Comparison of ENCODE assay signal across 26 mouse cellular contexts in the genomic region with DNA sequence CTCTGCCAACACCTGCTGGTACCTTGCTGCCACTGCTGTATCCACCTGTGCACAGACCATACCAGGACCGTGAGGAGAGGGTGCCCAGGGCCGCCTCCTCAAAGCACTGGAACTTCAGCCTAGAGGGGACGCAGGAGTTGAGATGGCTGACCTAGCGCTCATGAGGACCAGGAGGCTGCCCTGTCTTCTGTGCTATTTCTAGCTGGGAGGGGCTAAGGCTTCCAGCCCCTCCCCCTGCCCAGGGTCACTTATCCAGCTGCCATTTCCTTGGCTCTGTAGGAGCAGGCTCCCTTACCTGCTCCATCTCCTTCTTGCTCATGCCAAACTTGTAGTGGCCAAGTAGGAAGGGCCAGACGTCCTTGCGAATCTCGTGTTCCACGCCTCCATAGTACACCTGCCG. TPM values are rescaled to one million over a fixed set of nuclear protein-coding genes. Genes with fewer than 3 reads are reported as not detected.
A peak's percentile ranks its signal among the peaks of the same experiment; 100 is the strongest.
DNase-seq lines count a peak whose midpoint lies in the region; TF ChIP-seq lines count a peak whose summit lies in the region.
"Had no signal": no experiment of that assay in that cellular context is flagged by ENCODE, and none has a peak within 500 bp of the region (broad histone marks: within the 10 kb centered on the region; RNA-seq: fewer than 3 reads in every experiment).

No protein-coding gene starts in this region.

- in situ Hi-C loops in ES-E14 (cut with MboI; ENCODE audit: low sequenced_read_pairs in 2 of 2, unreplicated experiment in 2 of 2) = no loop called here

- peaks cover 6% of the 10 kb centered on the region; the same call in 1 of the 2 replicates for H3K36me3 ChIP-seq in ES-E14 (ENCODE audit: control insufficient read depth, insufficient read depth, low read length, poor library complexity, severe bottlenecking)
- H3K36me3 ChIP-seq: lung, embryonic 15.5 days had no signal

- H3K4me3 ChIP-seq in layer of hippocampus, adult 2 months = no peak overlapping the region
- H3K4me3 ChIP-seq in ES-E14 (ENCODE audit: insufficient read depth in 1 of 2, low read depth in 1 of 2, low read length in 2 of 2, poor library complexity in 1 of 2, severe bottlenecking in 1 of 2) = peak overlapping the region in 1 of 2 experiments; percentile 26; a peak in 1 of 4 replicates
- H3K4me3 ChIP-seq: embryonic facial prominence, embryonic 10.5 days; embryonic facial prominence, embryonic 15.5 days; heart, adult 2 months; kidney, embryonic 15.5 days; limb, embryonic 13.5 days; lung, embryonic 15.5 days; midbrain, embryonic 12.5 days; myocyte; neural tube, embryonic 13.5 days had no signal

- H3K27ac ChIP-seq in layer of hippocampus, adult 2 months = 0 out of 2 replicates have a peak overlapping the region, but pooled peaks have one; percentile 23
- no peak overlapping the region for H3K27ac ChIP-seq in ES-E14 (ENCODE audit: insufficient read depth, low read depth, low read length, poor library complexity, severe bottlenecking)
- H3K27ac ChIP-seq: embryonic facial prominence, embryonic 10.5 days; embryonic facial prominence, embryonic 15.5 days; heart, adult 2 months; kidney, embryonic 15.5 days; limb, embryonic 13.5 days; lung, embryonic 15.5 days; midbrain, embryonic 12.5 days; neural tube, embryonic 13.5 days had no signal

- peaks cover 1 to 18% of the 10 kb centered on the region in 2 experiments; a peak in 2 of 4 replicates for H3K4me1 ChIP-seq in ES-E14 (ENCODE audit: control insufficient read depth in 2 of 2, insufficient read depth in 2 of 2, low read length in 2 of 2, poor library complexity in 1 of 2)
- H3K4me1 ChIP-seq: embryonic facial prominence, embryonic 15.5 days; limb, embryonic 13.5 days; lung, embryonic 15.5 days; midbrain, embryonic 12.5 days; neural tube, embryonic 13.5 days had no signal

- peak overlapping the region; percentile 24; the same call in 1 of the 2 replicates for H3K9ac ChIP-seq in ES-E14 (ENCODE audit: insufficient read depth, low read depth, low read length, poor library complexity, severe bottlenecking)
- H3K9ac ChIP-seq: embryonic facial prominence, embryonic 15.5 days; kidney, embryonic 15.5 days; limb, embryonic 13.5 days; lung, embryonic 15.5 days; midbrain, embryonic 12.5 days; neural tube, embryonic 13.5 days had no signal

- TF ChIP-seq CTCF in layer of hippocampus, adult 2 months (conservative IDR thresholded peaks at IDR 0.05) = no peak

- no peaks in the 10 kb centered on the region for H3K9me3 ChIP-seq in ES-E14 (ENCODE audit: control insufficient read depth, insufficient read depth, low read depth, low read length)
- H3K9me3 ChIP-seq: embryonic facial prominence, embryonic 10.5 days; embryonic facial prominence, embryonic 15.5 days; G1E; kidney, embryonic 15.5 days; limb, embryonic 13.5 days; lung, embryonic 15.5 days; midbrain, embryonic 12.5 days; neural tube, embryonic 13.5 days had no signal

- peak; percentile 88 for DNase-seq in heart, adult 11 months
- DNase-seq in heart, adult 18-20 months = no peak
- DNase-seq in layer of hippocampus, adult 2 months (ENCODE audit: low spot score in 2 of 2) = no peak
- no peak for DNase-seq in layer of hippocampus, adult 18-20 months (ENCODE audit: low spot score in 2 of 2)
- DNase-seq in ES-E14 (ENCODE audit: low read depth, low spot score) = no peak
- no peak for DNase-seq in ovary, postnatal 36 days (ENCODE audit: low spot score)
- no peak for DNase-seq in thymus, postnatal 25 days
- DNase-seq: adrenal gland, postnatal 36 days; cerebellum, adult 8-10 months; cerebellum, postnatal 25 days; gastrocnemius, postnatal 25 days; kidney, adult 18-20 months; kidney, postnatal 25 days; spleen, adult 18-20 months; thymus, adult 18-20 months; thymus, postnatal 36 days had no signal

TF ChIP-seq in ES-E14, 5 proteins besides CTCF, POLR2A, EP300 and RAD21:
- no peak for TF ChIP-seq HCFC1 (IDR thresholded peaks at IDR 0.05; ENCODE audit: borderline replicate concordance, insufficient read depth, low read length)
- no peak for TF ChIP-seq ZNF384 (IDR thresholded peaks at IDR 0.05; ENCODE audit: low read depth, low read length)
- no peak for TF ChIP-seq ZC3H11A (IDR thresholded peaks at IDR 0.05; ENCODE audit: borderline replicate concordance, low read depth, low read length)
- TF ChIP-seq CHD2 (IDR thresholded peaks at IDR 0.05; ENCODE audit: low read depth, low read length) = no peak
- no peak for TF ChIP-seq MAFK (IDR thresholded peaks at IDR 0.05; ENCODE audit: insufficient read depth, low read depth, low read length)

RNA-seq across cellular contexts. Expression of gene Mnt, which starts 27.0 kb away (rescaled TPM):
- 1 to 10 TPM; 5.8 to 6.3 TPM for total RNA-seq in heart, adult 18-20 months (2021)
- 10 to 100 TPM; 31.3 to 32.8 TPM for total RNA-seq in layer of hippocampus, adult 2 months (2021)
- 10 to 100 TPM; 33.5 to 36.5 TPM for total RNA-seq in layer of hippocampus, adult 18-20 months (2021)
- 10.2 and 10.3 TPM in 2 replicates for total RNA-seq in ES-E14 (2012; rRNA removed)

RNA-seq across cellular contexts. Expression of gene Sgsm2, which starts 39.1 kb away (rescaled TPM):
- total RNA-seq in heart, adult 18-20 months (2021) = 1 to 10 TPM; 5.3 to 5.7 TPM
- total RNA-seq in layer of hippocampus, adult 2 months (2021) = 10 to 100 TPM; 91.7 to 99.3 TPM
- total RNA-seq in layer of hippocampus, adult 18-20 months (2021) = 10 to 100 TPM; 93.3 to 97.4 TPM
- total RNA-seq in ES-E14 (2012; rRNA removed) = 10.4 and 16.5 TPM in 2 replicates

RNA-seq across cellular contexts. Expression of gene Tsr1, which starts 40.1 kb away (rescaled TPM):
- 10 to 100 TPM; 18.4 to 20.4 TPM for total RNA-seq in heart, adult 18-20 months (2021)
- 10 to 100 TPM; 32.0 to 36.8 TPM for total RNA-seq in layer of hippocampus, adult 2 months (2021)
- 10 to 100 TPM; 30.3 to 33.4 TPM for total RNA-seq in layer of hippocampus, adult 18-20 months (2021)
- total RNA-seq in ES-E14 (2012; rRNA removed) = 110 and 125 TPM in 2 replicates
